Mouse (Mus musculus) hindbrain, embryonic 13.5 days (tissue): ENCODE measurements around the gene Gm21972. TPM values are rescaled to one million over a fixed set of nuclear protein-coding genes. Genes with fewer than 3 reads are reported as not detected.

Experiments used
- ATAC-seq: fragments of 200-750 bp; cut with Nextera tagmentation; 2 replicates; pipeline ENCODE4 v1.8.0; 2017; ENCODE audit warnings: moderate TSS enrichment; ENCODE audit not compliant: low FRiP score
- H3K27ac ChIP-seq: fragments of 300-500 bp; sonication (generic); 2 replicates; pipeline ENCODE4 v1.5.1; 2015; ENCODE audit warnings: inconsistent platforms, mild to moderate bottlenecking, moderate library complexity
- H3K27me3 ChIP-seq: fragments of 300-500 bp; sonication (generic); 2 replicates; pipeline ENCODE4 v1.6.1; 2015; ENCODE audit warnings: mild to moderate bottlenecking, inconsistent platforms
- H3K36me3 ChIP-seq: fragments of 300-500 bp; sonication (generic); 2 replicates; pipeline ENCODE4 v1.6.1; 2015; ENCODE audit warnings: mild to moderate bottlenecking, inconsistent platforms
- H3K4me1 ChIP-seq: fragments of 300-500 bp; sonication (generic); replicated peaks from 2 replicates; pipeline ENCODE4 v1.6.1; 2015; ENCODE audit warnings: inconsistent platforms
- H3K4me2 ChIP-seq: fragments of 300-500 bp; sonication (generic); 2 replicates; pipeline ENCODE4 v1.6.1; 2015; ENCODE audit warnings: inconsistent platforms, mild to moderate bottlenecking, moderate library complexity
- H3K4me3 ChIP-seq: fragments of 300-500 bp; sonication (generic); 2 replicates; pipeline ENCODE4 v1.5.1; 2015; ENCODE audit warnings: mild to moderate bottlenecking, inconsistent platforms
- H3K9ac ChIP-seq: fragments of 300-500 bp; sonication (generic); 2 replicates; pipeline ENCODE4 v1.6.1; 2015; ENCODE audit warnings: mild to moderate bottlenecking, inconsistent platforms
- H3K9me3 ChIP-seq: fragments of 300-500 bp; sonication (generic); 2 replicates; pipeline ENCODE4 v1.6.1; 2016; ENCODE audit warnings: inconsistent platforms
- WGBS: fragments of 180-500 bp; shearing (Covaris S2); methylation state at CpG from one replicate; pipeline ENCODE4 v1.1.7; 2015; 5-methylcytosine and 5-hydroxymethylcytosine counted together
- polyA plus RNA-seq: library from polyadenylated mRNA; unstranded; fragments of >200 nt; fragmentation: Nextera tagmentation; extraction: Ambion mirVana; gene quantifications from 2 replicates; pipeline ENCODE4 v1.2.1, GENCODE M21; 2015

Gene Gm21972
- polyA plus RNA-seq, 1 experiment from 2014 or later, result 0.48 TPM

DNA sequence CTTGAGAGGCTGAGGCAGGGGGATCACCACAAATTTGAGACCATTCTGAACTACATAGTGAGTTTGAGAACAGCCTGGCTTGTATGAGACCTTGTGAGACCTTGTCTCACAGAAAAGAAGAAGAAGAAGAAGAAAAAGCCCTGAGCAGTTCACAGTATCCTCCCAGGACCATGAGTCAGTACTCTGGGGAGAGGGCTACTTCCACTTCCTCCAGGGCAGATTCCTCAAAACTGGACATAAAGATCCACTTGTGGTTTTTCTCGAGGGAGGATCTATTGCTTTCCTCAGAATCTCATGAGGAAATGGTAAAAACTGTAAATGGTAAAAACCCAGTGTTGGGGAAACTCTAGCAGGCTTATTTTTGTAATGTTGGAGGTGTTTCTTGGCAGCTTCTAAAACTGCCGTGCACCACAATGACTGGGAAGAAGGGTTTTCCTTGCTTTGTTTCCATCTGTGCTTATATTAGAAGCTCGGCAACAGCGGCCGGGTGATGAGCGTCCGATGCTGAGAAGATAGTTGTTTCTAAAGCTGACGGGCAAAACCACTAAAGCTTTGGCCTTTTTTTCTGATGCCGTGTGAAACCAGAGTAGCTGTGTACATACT lies 69.3 kb downstream of the Gm21972 start:
- no peak for ATAC-seq
- H3K27ac ChIP-seq, result no peak overlapping the region
- H3K4me3 ChIP-seq, result no peak overlapping the region
- peaks cover 93% of the 10 kb centered on the region for H3K36me3 ChIP-seq
- no peaks in the 10 kb centered on the region; the same call in 1 of the 2 replicates for H3K4me1 ChIP-seq
- no peaks in the 10 kb centered on the region for H3K9me3 ChIP-seq
- no peak overlapping the region for H3K9ac ChIP-seq
- no peaks in the 10 kb centered on the region for H3K27me3 ChIP-seq
- H3K4me2 ChIP-seq, result no peak overlapping the region
- WGBS, result 91% methylated on average over 9 of the region's 9 CpGs

- Histone ChIP-seq H3K4me1 (no peaks in the 10 kb centered on the region), H3K27ac (no peak overlapping the region), H3K4me2 (no peak overlapping the region), H3K27me3 (no peaks in the 10 kb centered on the region), H3K4me3 (no peak overlapping the region), H3K9me3 (no peaks in the 10 kb centered on the region), H3K36me3 (peaks cover 82% of the 10 kb centered on the region), H3K9ac (no peak overlapping the region)
- WGBS, result 86% methylated on average over 7 of the region's 7 CpGs
- no peak for ATAC-seq
Measured at GRCm38 (mm10) chr1:86210676-86211075, 77.2 kb downstream of the Gm21972 start.

DNA sequence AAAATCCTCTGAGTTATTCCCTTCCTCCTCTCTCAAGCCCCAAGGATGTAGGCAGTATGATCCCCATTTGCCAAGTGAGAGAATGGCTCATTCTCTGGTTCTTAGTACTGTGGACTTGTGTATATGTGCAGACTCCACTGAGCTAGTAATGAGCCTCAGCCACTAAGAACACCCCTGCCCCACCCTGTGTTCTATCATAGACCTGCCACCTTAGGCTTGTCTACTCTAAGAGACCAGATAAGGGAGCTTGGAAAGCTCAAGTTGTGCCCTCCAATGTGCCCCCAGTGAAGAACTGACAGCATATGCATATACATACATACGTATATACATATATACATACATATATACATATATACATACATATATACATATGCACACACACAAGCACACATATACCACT lies 78.1 kb downstream of the Gm21972 start:
- 96% methylated on average over 1 of the region's 1 CpGs for WGBS
- ATAC-seq, result no peak

More for the DNA sequence above, 78.1 kb downstream of the Gm21972 start:
- Histone ChIP-seq H3K9ac (no peak overlapping the region), H3K4me3 (no peak overlapping the region), H3K9me3 (no peaks in the 10 kb centered on the region), H3K4me2 (no peak overlapping the region), H3K36me3 (peaks cover 79% of the 10 kb centered on the region), H3K27me3 (no peaks in the 10 kb centered on the region), H3K27ac (no peak overlapping the region), H3K4me1 (no peaks in the 10 kb centered on the region)

Other genes with a start within 250 kb of the Gm21972 start
- 166 and 167 TPM in 2 replicates for gene Itm2c, start 239.4 kb upstream of the Gm21972 start, polyA plus RNA-seq
- gene 4933407L21Rik, start 205.2 kb upstream of the Gm21972 start, polyA plus RNA-seq, result 3.5 and 3.6 TPM in 2 replicates
- 0.04 and 0.17 TPM in 2 replicates for gene Gpr55, start 172.6 kb upstream of the Gm21972 start, polyA plus RNA-seq
- 0.23 and 0.35 TPM in 2 replicates for gene Spata3, start 116.8 kb upstream of the Gm21972 start, polyA plus RNA-seq
- gene 2810459M11Rik, start 87.8 kb upstream of the Gm21972 start, polyA plus RNA-seq, result 2.0 and 3.9 TPM in 2 replicates
- 184 and 194 TPM in 2 replicates for gene Psmd1, start 69.2 kb upstream of the Gm21972 start, polyA plus RNA-seq
- 0.32 and 0.44 TPM in 2 replicates for gene Htr2b, start 21.7 kb upstream of the Gm21972 start, polyA plus RNA-seq
- gene Armc9, start 21.1 kb downstream of the Gm21972 start, polyA plus RNA-seq, result 31.9 and 34.7 TPM in 2 replicates
- 3.7 and 5.0 TPM in 2 replicates for gene B3gnt7, start 169.2 kb downstream of the Gm21972 start, polyA plus RNA-seq
- gene Ncl, start 225.8 kb downstream of the Gm21972 start, polyA plus RNA-seq, result 219 and 230 TPM in 2 replicates